Comparison of ENCODE assay signal across 10 mouse cellular contexts in genomic region chr6:115546276-115546675, GRCm38 (mm10). TPM values are rescaled to one million over a fixed set of nuclear protein-coding genes. Genes with fewer than 3 reads are reported as not detected.
A peak's percentile ranks its signal among the peaks of the same experiment; 100 is the strongest.
DNase-seq lines count a peak whose midpoint lies in the region; ATAC-seq and TF ChIP-seq lines count a peak whose summit lies in the region.
"Had no signal": no experiment of that assay in that cellular context is flagged by ENCODE, and none has a peak within 500 bp of the region (broad histone marks: within the 10 kb centered on the region; RNA-seq: fewer than 3 reads in every experiment).

No protein-coding gene starts in this region.

- ATAC-seq in erythroid progenitor cell, adult 5-6 weeks (replicated peaks; ENCODE audit: low FRiP score, poor library complexity, severe bottlenecking): 0 out of 2 replicates have a peak, but pooled peaks have one; percentile 39
- ATAC-seq in limb, embryonic 11.5 days (ENCODE audit: insufficient number of reproducible peaks, low FRiP score, low TSS enrichment, low read depth): no peak
- ATAC-seq in forebrain, embryonic 12.5 days (ENCODE audit: low FRiP score): no peak

- H3K9me3 ChIP-seq in ES-Bruce4 (replicated peaks; ENCODE audit: control insufficient read depth, insufficient read depth, low read length, poor library complexity, severe bottlenecking): no peaks in the 10 kb centered on the region
- H3K9me3 ChIP-seq in limb, embryonic 11.5 days (ENCODE audit: control insufficient read depth, low read length): no peaks in the 10 kb centered on the region
- no peaks in the 10 kb centered on the region for H3K9me3 ChIP-seq in forebrain, embryonic 12.5 days
- H3K9me3 ChIP-seq: limb, embryonic 15.5 days had no signal

- no peaks in the 10 kb centered on the region for H3K4me1 ChIP-seq in ES-Bruce4 (ENCODE audit: control insufficient read depth, insufficient read depth, low read length)
- H3K4me1 ChIP-seq in limb, embryonic 11.5 days (ENCODE audit: control insufficient read depth, insufficient read depth, low read length): no peaks in the 10 kb centered on the region
- H3K4me1 ChIP-seq in forebrain, embryonic 12.5 days: peaks cover 6% of the 10 kb centered on the region; the same call in 1 of the 2 replicates

- TF ChIP-seq CTCF in ES-Bruce4 (IDR thresholded peaks at IDR 0.05; ENCODE audit: low read depth, low read length): peak; percentile 57

- peak; percentile 57 for DNase-seq in layer of hippocampus, adult 11-12 months (ENCODE audit: low spot score)
- no peak for DNase-seq in layer of hippocampus, adult 9-10 months (ENCODE audit: low spot score)
- peak; percentile 45 for DNase-seq in adrenal gland, postnatal 25 days
- peak; percentile 55 for DNase-seq in limb, embryonic 11.5 days (ENCODE audit: low spot score)
- peak; percentile 47 to 77 for DNase-seq in spleen, postnatal 10 days (ENCODE audit: low spot score in 2 of 2)

- no peak for TF ChIP-seq EP300 in ES-Bruce4 (IDR thresholded peaks at IDR 0.05; ENCODE audit: insufficient read depth, low read depth, low read length)

- no peaks in the 10 kb centered on the region for H3K27me3 ChIP-seq in ES-Bruce4 (ENCODE audit: control insufficient read depth, insufficient read depth, low read length, poor library complexity, severe bottlenecking)
- no peaks in the 10 kb centered on the region for H3K27me3 ChIP-seq in limb, embryonic 11.5 days (ENCODE audit: control insufficient read depth, insufficient read depth, low read length)
- no peaks in the 10 kb centered on the region for H3K27me3 ChIP-seq in forebrain, embryonic 12.5 days
- H3K27me3 ChIP-seq: limb, embryonic 15.5 days had no signal

- TF ChIP-seq POLR2A in ES-Bruce4 (IDR thresholded peaks at IDR 0.05; ENCODE audit: insufficient read depth, low read length): no peak

- no peak overlapping the region for H3K9ac ChIP-seq in ES-Bruce4 (ENCODE audit: low read depth, poor library complexity, severe bottlenecking)
- H3K9ac ChIP-seq in limb, embryonic 11.5 days (ENCODE audit: low read length): no peak overlapping the region
- no peak overlapping the region for H3K9ac ChIP-seq in forebrain, embryonic 12.5 days
- H3K9ac ChIP-seq: limb, embryonic 15.5 days had no signal

- no peak overlapping the region for H3K4me3 ChIP-seq in ES-Bruce4 (ENCODE audit: low read depth, low read length)
- no peak overlapping the region for H3K4me3 ChIP-seq in limb, embryonic 11.5 days (ENCODE audit: low read depth, low read length)
- no peak overlapping the region for H3K4me3 ChIP-seq in forebrain, embryonic 12.5 days (replicated peaks)
- H3K4me3 ChIP-seq: erythroblast, embryonic 14.5 days; limb, embryonic 15.5 days had no signal

- 0 out of 2 replicates have a peak, but pooled peaks cover 5% of the 10 kb centered on the region for H3K36me3 ChIP-seq in ES-Bruce4 (ENCODE audit: control insufficient read depth, insufficient read depth, low read length, poor library complexity, severe bottlenecking)
- peaks cover 4% of the 10 kb centered on the region; the same call in 1 of the 2 replicates for H3K36me3 ChIP-seq in limb, embryonic 11.5 days (ENCODE audit: control insufficient read depth, insufficient read depth, low read length)
- H3K36me3 ChIP-seq in forebrain, embryonic 12.5 days (replicated peaks): peaks cover 23% of the 10 kb centered on the region

- WGBS in limb, embryonic 11.5 days: 87% methylated on average over 5 of the region's 5 CpGs
- WGBS in forebrain, embryonic 12.5 days: 90% methylated on average over 5 of the region's 5 CpGs

- no peak overlapping the region for H3K4me2 ChIP-seq in limb, embryonic 11.5 days (ENCODE audit: low read depth, severe bottlenecking)
- H3K4me2 ChIP-seq in forebrain, embryonic 12.5 days: no peak overlapping the region
- H3K4me2 ChIP-seq: limb, embryonic 15.5 days had no signal

- H3K27ac ChIP-seq in ES-Bruce4 (ENCODE audit: insufficient read depth, low read length): no peak overlapping the region
- H3K27ac ChIP-seq in limb, embryonic 11.5 days (replicated peaks; ENCODE audit: low read depth, low read length): no peak overlapping the region
- no peak overlapping the region for H3K27ac ChIP-seq in forebrain, embryonic 12.5 days
- H3K27ac ChIP-seq: limb, embryonic 15.5 days had no signal

RNA-seq across cellular contexts. Expression of gene Tsen2, which starts 1.8 kb away (rescaled TPM):
- 28.4 and 35.7 TPM in 2 replicates for polyA plus RNA-seq in ES-Bruce4 (2011; ENCODE audit: insufficient read depth, insufficient read length, low read depth, missing spikeins)
- 10.3 and 11.6 TPM in 2 replicates for total RNA-seq in adrenal gland, postnatal 25 days (2021)
- 2.1 TPM in 1 of 2 replicates, not detected in the other for total RNA-seq in erythroid progenitor cell, adult 5-6 weeks (2015; ENCODE audit: low replicate concordance)
- total RNA-seq in erythroid progenitor cell, adult 5-6 weeks (2017; ENCODE audit: low replicate concordance): 1.7 and 6.5 TPM in 2 replicates
- polyA plus RNA-seq in limb, embryonic 11.5 days (2014; fragmentation: Nextera tagmentation; extraction: Ambion mirVana): 27.5 and 31.3 TPM in 2 replicates
- 30.3 and 30.9 TPM in 2 replicates for polyA plus RNA-seq in forebrain, embryonic 12.5 days (2016; fragmentation: Nextera tagmentation; extraction: Ambion mirVana)

RNA-seq across cellular contexts. Expression of gene Mkrn2os, which starts 46.1 kb away (rescaled TPM):
- not detected in 2 replicates for polyA plus RNA-seq in ES-Bruce4 (2011; ENCODE audit: insufficient read depth, insufficient read length, low read depth, missing spikeins)
- not detected in 2 replicates for total RNA-seq in adrenal gland, postnatal 25 days (2021)
- total RNA-seq in erythroid progenitor cell, adult 5-6 weeks (2015; ENCODE audit: low replicate concordance): not detected in 2 replicates
- total RNA-seq in erythroid progenitor cell, adult 5-6 weeks (2017; ENCODE audit: low replicate concordance): not detected in 2 replicates
- polyA plus RNA-seq in limb, embryonic 11.5 days (2014; fragmentation: Nextera tagmentation; extraction: Ambion mirVana): 0.10 TPM in 1 of 2 replicates, not detected in the other
- polyA plus RNA-seq in forebrain, embryonic 12.5 days (2016; fragmentation: Nextera tagmentation; extraction: Ambion mirVana): 0.28 and 0.32 TPM in 2 replicates
- polyA plus RNA-seq: erythroblast, embryonic 14.5 days had no signal

RNA-seq across cellular contexts. Expression of gene Mkrn2, which starts 55.4 kb away (rescaled TPM):
- polyA plus RNA-seq in ES-Bruce4 (2011; ENCODE audit: insufficient read depth, insufficient read length, low read depth, missing spikeins): 45.1 and 45.8 TPM in 2 replicates
- 43.1 and 47.8 TPM in 2 replicates for total RNA-seq in adrenal gland, postnatal 25 days (2021)
- 1.7 and 2.9 TPM in 2 replicates for total RNA-seq in erythroid progenitor cell, adult 5-6 weeks (2015; ENCODE audit: low replicate concordance)
- 3.9 and 4.0 TPM in 2 replicates for total RNA-seq in erythroid progenitor cell, adult 5-6 weeks (2017; ENCODE audit: low replicate concordance)
- 26.0 and 27.1 TPM in 2 replicates for polyA plus RNA-seq in limb, embryonic 11.5 days (2014; fragmentation: Nextera tagmentation; extraction: Ambion mirVana)
- polyA plus RNA-seq in forebrain, embryonic 12.5 days (2016; fragmentation: Nextera tagmentation; extraction: Ambion mirVana): 26.5 and 28.2 TPM in 2 replicates
